Mouse (Mus musculus): ENCODE measurements around the gene Smarca2.

DNA sequence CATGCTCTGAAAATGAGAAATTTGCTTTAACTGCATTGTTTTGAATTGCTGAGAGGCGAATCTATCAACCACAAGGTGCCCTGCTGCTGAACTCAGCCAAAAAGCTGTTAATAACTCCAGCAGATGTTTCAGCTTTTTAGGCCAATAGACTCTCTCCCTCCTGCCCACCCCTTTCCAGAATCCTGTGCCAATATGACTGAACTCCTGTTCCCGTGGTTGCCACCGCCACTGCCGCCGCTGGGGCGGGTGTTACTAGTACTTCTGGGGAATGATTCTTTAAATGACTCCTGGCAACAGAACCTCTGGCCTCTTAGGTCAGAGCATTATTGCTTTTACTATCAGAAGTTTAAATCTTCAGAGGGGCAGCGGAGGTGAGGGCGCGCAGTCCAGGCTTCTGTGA, 38.7 kb upstream of the Smarca2 start:
- TF ChIP-seq POLR2A (IDR thresholded peaks at IDR 0.05; ENCODE audit: low read depth, low read length) (no peak), CTCF (IDR thresholded peaks at IDR 0.05; ENCODE audit: extremely low read depth, insufficient read depth, insufficient read length, insufficient replicate concordance) (no peak)

Data from spleen, adult 2 months (tissue).